Mouse (Mus musculus) midbrain, embryonic 13.5 days (tissue): ENCODE measurements around the gene Fadd. TPM values are rescaled to one million over a fixed set of nuclear protein-coding genes. Genes with fewer than 3 reads are reported as not detected.
A peak's percentile ranks its signal among the peaks of the same experiment; 100 is the strongest.

Experiments used
- ATAC-seq: fragments of 200-750 bp; cut with Nextera tagmentation; 2 replicates; pipeline ENCODE4 v1.8.0; 2017; ENCODE audit warnings: mild to moderate bottlenecking, moderate TSS enrichment, moderate library complexity
- H3K27ac ChIP-seq: fragments of 300-500 bp; sonication (generic); 2 replicates; pipeline ENCODE4 v1.5.1; 2015; ENCODE audit warnings: inconsistent platforms, mild to moderate bottlenecking, moderate library complexity
- H3K27me3 ChIP-seq: fragments of 300-500 bp; sonication (generic); 2 replicates; pipeline ENCODE4 v1.6.1; 2015; ENCODE audit warnings: mild to moderate bottlenecking, inconsistent platforms
- H3K36me3 ChIP-seq: fragments of 300-500 bp; sonication (generic); 2 replicates; pipeline ENCODE4 v1.6.1; 2015; ENCODE audit warnings: mild to moderate bottlenecking, inconsistent platforms
- H3K4me1 ChIP-seq: fragments of 300-500 bp; sonication (generic); replicated peaks from 2 replicates; pipeline ENCODE4 v1.6.1; 2015; ENCODE audit warnings: inconsistent platforms
- H3K4me2 ChIP-seq: fragments of 300-500 bp; sonication (generic); replicated peaks from 2 replicates; pipeline ENCODE4 v1.6.1; 2015; ENCODE audit warnings: moderate library complexity, mild to moderate bottlenecking, inconsistent platforms
- H3K4me3 ChIP-seq: fragments of 300-500 bp; sonication (generic); replicated peaks from 2 replicates; pipeline ENCODE4 v1.5.1; 2015; ENCODE audit warnings: mild to moderate bottlenecking, inconsistent platforms
- H3K9ac ChIP-seq: fragments of 300-500 bp; sonication (generic); replicated peaks from 2 replicates; pipeline ENCODE4 v1.6.1; 2015; ENCODE audit warnings: mild to moderate bottlenecking, inconsistent platforms
- H3K9me3 ChIP-seq: fragments of 300-500 bp; sonication (generic); 2 replicates; pipeline ENCODE4 v1.6.1; 2016; ENCODE audit warnings: mild to moderate bottlenecking, inconsistent platforms
- WGBS: fragments of 180-500 bp; shearing (Covaris S2); methylation state at CpG from one replicate; pipeline ENCODE4 v1.1.7; 2015; 5-methylcytosine and 5-hydroxymethylcytosine counted together
- polyA plus RNA-seq: library from polyadenylated mRNA; unstranded; fragments of >200 nt; fragmentation: Nextera tagmentation; extraction: Ambion mirVana; gene quantifications from 2 replicates; pipeline ENCODE4 v1.2.1, GENCODE M21; 2015

The Fadd gene
- 5.3 and 6.0 TPM in 2 replicates for polyA plus RNA-seq

- Histone ChIP-seq H3K9me3 (no peaks in the 10 kb centered on the region), H3K4me3 (peak within 1 kb of the TSS; percentile 81), H3K27me3 (no peaks in the 10 kb centered on the region), H3K4me1 (peaks cover 23% of the 10 kb centered on the region), H3K4me2 (peak within 1 kb of the TSS; percentile 89), H3K9ac (peak within 1 kb of the TSS; percentile 78), H3K36me3 (peaks cover 29% of the 10 kb centered on the region), H3K27ac (peak within 1 kb of the TSS; percentile 92)
- ATAC-seq: peak; percentile 90
- 3% methylated on average over 34 of the region's 34 CpGs for WGBS
These were observed at the start of gene Fadd for GRCm38 (mm10) chr7:144582284-144582980. Gene Fadd (minus strand): TSS chr7:144582463.

GRCm38 (mm10) chr7:144630622-144631021, 48.4 kb upstream of the Fadd start:
- H3K27ac ChIP-seq: no peak overlapping the region
- H3K9me3 ChIP-seq: no peaks in the 10 kb centered on the region
- no peak for ATAC-seq
- no peak overlapping the region for H3K4me2 ChIP-seq
- peaks cover 66% of the 10 kb centered on the region for H3K27me3 ChIP-seq
- no peak overlapping the region for H3K9ac ChIP-seq
- H3K4me1 ChIP-seq: peaks cover 44% of the 10 kb centered on the region
- 88% methylated on average over 3 of the region's 3 CpGs for WGBS
- H3K36me3 ChIP-seq: no peaks in the 10 kb centered on the region
- no peak overlapping the region for H3K4me3 ChIP-seq

- 8% methylated on average over 3 of the region's 3 CpGs for WGBS
- Histone ChIP-seq H3K9ac (no peak overlapping the region), H3K27ac (peak overlapping the region; percentile 85), H3K27me3 (peaks cover 63% of the 10 kb centered on the region), H3K4me2 (no peak overlapping the region), H3K9me3 (no peaks in the 10 kb centered on the region), H3K4me3 (no peak overlapping the region), H3K36me3 (no peaks in the 10 kb centered on the region), H3K4me1 (peaks cover 53% of the 10 kb centered on the region)
- peak; percentile 93 for ATAC-seq
These were observed 46.2 kb upstream of the Fadd start for GRCm38 (mm10) chr7:144628334-144628915.

GRCm38 (mm10) chr7:144627606-144628333, 45.5 kb upstream of the Fadd start:
- ATAC-seq: peak; percentile 91
- Histone ChIP-seq H3K9ac (no peak overlapping the region), H3K4me2 (no peak overlapping the region)

GRCm38 (mm10) chr7:144626042-144626441, 43.8 kb upstream of the Fadd start:
- Histone ChIP-seq H3K4me3 (no peak overlapping the region), H3K9ac (no peak overlapping the region), H3K4me1 (peaks cover 59% of the 10 kb centered on the region), H3K36me3 (0 out of 2 replicates have a peak, but pooled peaks cover 3% of the 10 kb centered on the region), H3K27ac (peak overlapping the region; percentile 85), H3K4me2 (no peak overlapping the region), H3K27me3 (peaks cover 49% of the 10 kb centered on the region), H3K9me3 (no peaks in the 10 kb centered on the region)
- WGBS: 93% methylated on average over 2 of the region's 2 CpGs
- no peak for ATAC-seq

More at GRCm38 (mm10) chr7:144627606-144628333, 45.5 kb upstream of the Fadd start:
- Histone ChIP-seq H3K9me3 (no peaks in the 10 kb centered on the region), H3K27me3 (peaks cover 62% of the 10 kb centered on the region), H3K4me1 (peaks cover 53% of the 10 kb centered on the region), H3K27ac (peak overlapping the region; percentile 85), H3K36me3 (no peaks in the 10 kb centered on the region), H3K4me3 (no peak overlapping the region)
- 3% methylated on average over 13 of the region's 13 CpGs for WGBS

GRCm38 (mm10) chr7:144620721-144621681, 38.7 kb upstream of the Fadd start:
- ATAC-seq: peak; percentile 32; the same call in 1 of the 2 replicates
- Histone ChIP-seq H3K4me3 (no peak overlapping the region), H3K4me2 (no peak overlapping the region), H3K27ac (no peak overlapping the region), H3K36me3 (0 out of 2 replicates have a peak, but pooled peaks cover 3% of the 10 kb centered on the region), H3K9ac (no peak overlapping the region), H3K9me3 (no peaks in the 10 kb centered on the region), H3K27me3 (peaks cover 29% of the 10 kb centered on the region), H3K4me1 (peaks cover 21% of the 10 kb centered on the region)
- WGBS: 54% methylated on average over 22 of the region's 22 CpGs

- H3K27ac ChIP-seq: no peak overlapping the region
- H3K4me1 ChIP-seq: peaks cover 19% of the 10 kb centered on the region
- H3K27me3 ChIP-seq: peaks cover 27% of the 10 kb centered on the region
- H3K36me3 ChIP-seq: 0 out of 2 replicates have a peak, but pooled peaks cover 3% of the 10 kb centered on the region
- no peak overlapping the region for H3K4me2 ChIP-seq
- no peak overlapping the region for H3K4me3 ChIP-seq
- H3K9me3 ChIP-seq: no peaks in the 10 kb centered on the region
- ATAC-seq: no peak
- no peak overlapping the region for H3K9ac ChIP-seq
These were observed 38.1 kb upstream of the Fadd start for GRCm38 (mm10) chr7:144620315-144620714.

GRCm38 (mm10) chr7:144615343-144615742, 33.1 kb upstream of the Fadd start:
- no peak overlapping the region for H3K27ac ChIP-seq
- no peak for ATAC-seq
- H3K4me3 ChIP-seq: no peak overlapping the region
- no peak overlapping the region for H3K9ac ChIP-seq
- no peaks in the 10 kb centered on the region for H3K36me3 ChIP-seq
- H3K9me3 ChIP-seq: no peaks in the 10 kb centered on the region
- 75% methylated on average over 6 of the region's 6 CpGs for WGBS
- no peaks in the 10 kb centered on the region; the same call in 1 of the 2 replicates for H3K27me3 ChIP-seq
- H3K4me2 ChIP-seq: no peak overlapping the region
- H3K4me1 ChIP-seq: no peaks in the 10 kb centered on the region

GRCm38 (mm10) chr7:144612829-144613228, 30.6 kb upstream of the Fadd start:
- no peaks in the 10 kb centered on the region for H3K36me3 ChIP-seq
- H3K4me1 ChIP-seq: no peaks in the 10 kb centered on the region
- H3K27ac ChIP-seq: no peak overlapping the region
- 86% methylated on average over 4 of the region's 4 CpGs for WGBS
- H3K9ac ChIP-seq: no peak overlapping the region
- no peaks in the 10 kb centered on the region; the same call in 1 of the 2 replicates for H3K27me3 ChIP-seq
- no peak overlapping the region for H3K4me3 ChIP-seq
- H3K9me3 ChIP-seq: no peaks in the 10 kb centered on the region
- no peak overlapping the region for H3K4me2 ChIP-seq
- ATAC-seq: no peak

GRCm38 (mm10) chr7:144612351-144612750, 30.1 kb upstream of the Fadd start:
- H3K4me3 ChIP-seq: no peak overlapping the region
- H3K4me2 ChIP-seq: no peak overlapping the region
- ATAC-seq: no peak
- no peak overlapping the region for H3K9ac ChIP-seq
- no peaks in the 10 kb centered on the region; the same call in 1 of the 2 replicates for H3K27me3 ChIP-seq
- WGBS: 97% methylated on average over 4 of the region's 4 CpGs
- no peak overlapping the region for H3K27ac ChIP-seq
- no peaks in the 10 kb centered on the region for H3K36me3 ChIP-seq
- no peaks in the 10 kb centered on the region for H3K9me3 ChIP-seq
- no peaks in the 10 kb centered on the region for H3K4me1 ChIP-seq

GRCm38 (mm10) chr7:144611595-144611994, 29.3 kb upstream of the Fadd start:
- Histone ChIP-seq H3K9me3 (no peaks in the 10 kb centered on the region), H3K4me2 (no peak overlapping the region), H3K4me3 (no peak overlapping the region), H3K4me1 (no peaks in the 10 kb centered on the region), H3K9ac (no peak overlapping the region), H3K27ac (no peak overlapping the region), H3K36me3 (no peaks in the 10 kb centered on the region), H3K27me3 (no peaks in the 10 kb centered on the region; the same call in 1 of the 2 replicates)
- no peak for ATAC-seq
- 96% methylated on average over 16 of the region's 16 CpGs for WGBS
